Mouse (Mus musculus): Measurements from ENCODE around the gene Aloxe3. TPM values are rescaled to one million over a fixed set of nuclear protein-coding genes. Genes with fewer than 3 reads are reported as not detected.

Aloxe3 gene
- polyA plus RNA-seq, 1 experiment from 2014 or later: 0.74 TPM

GRCm38 (mm10) chr11:69103531-69104435 lies 21.9 kb upstream of the Aloxe3 start:
- 92% methylated on average over 15 of the region's 15 CpGs for WGBS
- H3K9ac ChIP-seq (ENCODE audit: low read length): no peak overlapping the region
- no peak overlapping the region for H3K27ac ChIP-seq (ENCODE audit: low read depth, low read length)
- ATAC-seq (ENCODE audit: low FRiP score): no peak
- H3K4me3 ChIP-seq (ENCODE audit: low read depth, low read length): no peak overlapping the region
- H3K27me3 ChIP-seq (ENCODE audit: control insufficient read depth, insufficient read depth, low read length): no peaks in the 10 kb centered on the region
- peak; percentile 77 for DNase-seq (ENCODE audit: low spot score, missing footprints)
- peaks cover 14% of the 10 kb centered on the region for H3K4me1 ChIP-seq (ENCODE audit: control insufficient read depth, insufficient read depth, low read length)
- H3K4me2 ChIP-seq: no peak overlapping the region
- H3K36me3 ChIP-seq (ENCODE audit: control insufficient read depth, insufficient read depth, low read length): peaks cover 14% of the 10 kb centered on the region
- H3K9me3 ChIP-seq (ENCODE audit: control insufficient read depth, low read length): no peaks in the 10 kb centered on the region

GRCm38 (mm10) chr11:69104487-69104886 lies 21.2 kb upstream of the Aloxe3 start:
- Histone ChIP-seq H3K27ac (ENCODE audit: low read depth, low read length) (no peak overlapping the region), H3K9me3 (ENCODE audit: control insufficient read depth, low read length) (no peaks in the 10 kb centered on the region), H3K36me3 (ENCODE audit: control insufficient read depth, insufficient read depth, low read length) (peaks cover 14% of the 10 kb centered on the region), H3K4me2 (no peak overlapping the region), H3K4me3 (ENCODE audit: low read depth, low read length) (no peak overlapping the region), H3K4me1 (ENCODE audit: control insufficient read depth, insufficient read depth, low read length) (peaks cover 9% of the 10 kb centered on the region), H3K9ac (ENCODE audit: low read length) (no peak overlapping the region), H3K27me3 (ENCODE audit: control insufficient read depth, insufficient read depth, low read length) (no peaks in the 10 kb centered on the region)
- 90% methylated on average over 14 of the region's 14 CpGs for WGBS
- DNase-seq (ENCODE audit: low spot score, missing footprints): no peak
- no peak for ATAC-seq (ENCODE audit: low FRiP score)

DNA sequence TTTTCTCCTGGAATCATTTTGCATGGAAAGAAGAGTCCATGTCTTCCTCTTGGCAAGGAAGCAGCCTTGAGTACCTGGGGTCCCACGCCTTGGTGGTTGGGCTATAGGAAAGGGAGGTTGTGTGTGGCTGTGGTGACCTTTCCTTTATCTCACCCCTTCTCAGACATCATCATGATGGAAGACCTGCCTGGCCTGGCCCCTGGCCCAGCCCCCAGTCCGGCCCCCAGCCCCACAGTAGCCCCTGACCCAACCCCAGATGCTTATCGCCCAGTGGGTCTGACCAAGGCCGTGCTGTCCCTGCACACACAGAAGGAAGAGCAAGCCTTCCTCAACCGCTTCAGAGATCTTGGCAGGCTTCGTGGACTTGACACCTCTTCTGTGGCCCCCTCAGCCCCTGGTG lies 20.5 kb upstream of the Aloxe3 start:
- Histone ChIP-seq H3K36me3 (ENCODE audit: control insufficient read depth, insufficient read depth, low read length) (peaks cover 14% of the 10 kb centered on the region), H3K9ac (ENCODE audit: low read length) (no peak overlapping the region)

GRCm38 (mm10) chr11:69105796-69106195 lies 19.9 kb upstream of the Aloxe3 start:
- H3K27ac ChIP-seq (ENCODE audit: low read depth, low read length): no peak overlapping the region
- H3K36me3 ChIP-seq (ENCODE audit: control insufficient read depth, insufficient read depth, low read length): peaks cover 14% of the 10 kb centered on the region
- no peak for ATAC-seq (ENCODE audit: low FRiP score)
- H3K9me3 ChIP-seq (ENCODE audit: control insufficient read depth, low read length): no peaks in the 10 kb centered on the region
- no peak overlapping the region for H3K9ac ChIP-seq (ENCODE audit: low read length)
- no peaks in the 10 kb centered on the region for H3K4me1 ChIP-seq (ENCODE audit: control insufficient read depth, insufficient read depth, low read length)
- H3K27me3 ChIP-seq (ENCODE audit: control insufficient read depth, insufficient read depth, low read length): no peaks in the 10 kb centered on the region
- 85% methylated on average over 2 of the region's 2 CpGs for WGBS
- no peak overlapping the region for H3K4me2 ChIP-seq
- H3K4me3 ChIP-seq (ENCODE audit: low read depth, low read length): no peak overlapping the region
- DNase-seq (ENCODE audit: low spot score, missing footprints): no peak

More for the DNA sequence above, 20.5 kb upstream of the Aloxe3 start:
- Histone ChIP-seq H3K4me2 (no peak overlapping the region), H3K4me3 (ENCODE audit: low read depth, low read length) (no peak overlapping the region), H3K27me3 (ENCODE audit: control insufficient read depth, insufficient read depth, low read length) (no peaks in the 10 kb centered on the region), H3K4me1 (ENCODE audit: control insufficient read depth, insufficient read depth, low read length) (peaks cover 3% of the 10 kb centered on the region; the same call in 1 of the 2 replicates), H3K9me3 (ENCODE audit: control insufficient read depth, low read length) (no peaks in the 10 kb centered on the region), H3K27ac (ENCODE audit: low read depth, low read length) (no peak overlapping the region)
- ATAC-seq (ENCODE audit: low FRiP score) (no peak), DNase-seq (ENCODE audit: low spot score, missing footprints) (no peak)
- 93% methylated on average over 6 of the region's 6 CpGs for WGBS

DNA sequence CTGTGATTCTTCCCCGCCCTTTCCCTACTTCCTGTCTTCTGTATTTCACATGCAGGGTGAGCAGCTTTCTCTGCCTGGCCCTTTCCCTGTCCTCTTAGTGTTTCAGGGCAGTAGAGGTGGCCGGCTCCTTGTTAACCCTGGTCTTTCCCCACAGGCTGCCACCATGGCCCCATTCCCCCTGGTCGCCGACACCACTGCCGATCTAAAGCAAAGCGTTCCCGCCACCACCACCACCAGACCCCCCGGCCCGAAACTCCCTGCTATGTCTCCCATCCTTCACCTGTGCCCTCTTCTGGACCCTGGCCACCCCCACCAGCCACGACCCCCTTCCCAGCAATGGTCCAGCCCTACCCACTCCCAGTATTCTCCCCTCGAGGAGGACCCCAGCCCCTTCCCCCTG lies 19.4 kb upstream of the Aloxe3 start:
- H3K27ac ChIP-seq (ENCODE audit: low read depth, low read length): no peak overlapping the region
- WGBS: 95% methylated on average over 11 of the region's 11 CpGs
- peaks cover under 1% of the 10 kb centered on the region; the same call in 1 of the 2 replicates for H3K4me1 ChIP-seq (ENCODE audit: control insufficient read depth, insufficient read depth, low read length)
- DNase-seq (ENCODE audit: low spot score, missing footprints): no peak
- H3K27me3 ChIP-seq (ENCODE audit: control insufficient read depth, insufficient read depth, low read length): no peaks in the 10 kb centered on the region
- no peak overlapping the region for H3K4me2 ChIP-seq
- no peak overlapping the region for H3K4me3 ChIP-seq (ENCODE audit: low read depth, low read length)
- no peaks in the 10 kb centered on the region for H3K9me3 ChIP-seq (ENCODE audit: control insufficient read depth, low read length)
- H3K9ac ChIP-seq (ENCODE audit: low read length): no peak overlapping the region
- peaks cover 14% of the 10 kb centered on the region for H3K36me3 ChIP-seq (ENCODE audit: control insufficient read depth, insufficient read depth, low read length)
- no peak for ATAC-seq (ENCODE audit: low FRiP score)

DNA sequence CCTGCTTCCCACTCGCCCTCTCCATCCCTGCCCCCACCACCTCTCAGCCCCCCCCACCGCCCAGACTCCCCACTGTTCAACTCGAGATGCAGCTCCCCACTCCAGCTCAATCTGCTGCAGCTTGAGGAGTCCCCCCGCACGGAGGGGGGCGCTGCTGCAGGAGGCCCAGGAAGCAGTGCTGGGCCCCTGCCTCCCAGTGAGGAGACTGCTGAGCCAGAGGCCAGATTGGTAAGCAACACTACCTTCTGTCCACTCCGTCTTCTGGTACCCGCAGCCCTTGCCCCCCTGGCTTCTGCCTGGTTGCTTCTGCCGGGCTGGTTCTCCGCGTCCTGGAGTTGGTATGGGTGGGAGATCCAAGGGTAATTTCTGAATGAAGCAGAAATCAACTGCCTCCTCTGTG lies 18.9 kb upstream of the Aloxe3 start:
- WGBS: 82% methylated on average over 11 of the region's 11 CpGs
- DNase-seq (ENCODE audit: low spot score, missing footprints) (no peak), ATAC-seq (ENCODE audit: low FRiP score) (no peak)
- no peak overlapping the region for H3K4me2 ChIP-seq
- H3K4me3 ChIP-seq (ENCODE audit: low read depth, low read length): no peak overlapping the region
- no peak overlapping the region for H3K9ac ChIP-seq (ENCODE audit: low read length)
- H3K36me3 ChIP-seq (ENCODE audit: control insufficient read depth, insufficient read depth, low read length): peaks cover 14% of the 10 kb centered on the region
- no peaks in the 10 kb centered on the region for H3K9me3 ChIP-seq (ENCODE audit: control insufficient read depth, low read length)
- H3K27ac ChIP-seq (ENCODE audit: low read depth, low read length): no peak overlapping the region
- H3K4me1 ChIP-seq (ENCODE audit: control insufficient read depth, insufficient read depth, low read length): peaks cover 6% of the 10 kb centered on the region
- no peaks in the 10 kb centered on the region for H3K27me3 ChIP-seq (ENCODE audit: control insufficient read depth, insufficient read depth, low read length)

DNA sequence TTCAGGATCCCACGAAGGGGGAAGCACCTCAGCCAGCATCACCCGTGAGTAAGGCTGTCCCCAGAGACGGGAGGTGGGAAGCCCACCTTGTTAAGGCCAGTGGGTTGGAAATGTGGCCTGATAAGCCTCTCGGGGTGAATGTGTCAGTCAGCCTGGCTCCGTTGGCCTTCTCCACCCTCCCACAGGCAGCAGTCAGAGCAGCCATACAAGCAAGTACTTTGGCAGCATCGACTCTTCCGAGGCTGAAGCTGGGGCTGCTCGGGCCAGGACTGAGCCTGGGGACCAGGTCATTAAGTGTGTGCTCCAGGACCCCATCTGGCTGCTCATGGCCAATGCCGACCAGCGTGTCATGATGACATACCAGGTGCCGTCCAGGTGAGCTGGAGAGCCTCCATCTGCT lies 18.0 kb upstream of the Aloxe3 start:
- peaks cover 14% of the 10 kb centered on the region for H3K36me3 ChIP-seq (ENCODE audit: control insufficient read depth, insufficient read depth, low read length)
- H3K9ac ChIP-seq (ENCODE audit: low read length): no peak overlapping the region
- ATAC-seq (ENCODE audit: low FRiP score) (no peak), DNase-seq (ENCODE audit: low spot score, missing footprints) (no peak)
- no peak overlapping the region for H3K4me3 ChIP-seq (ENCODE audit: low read depth, low read length)
- 93% methylated on average over 11 of the region's 11 CpGs for WGBS
- no peak overlapping the region for H3K27ac ChIP-seq (ENCODE audit: low read depth, low read length)
- no peak overlapping the region for H3K4me2 ChIP-seq
- H3K9me3 ChIP-seq (ENCODE audit: control insufficient read depth, low read length): no peaks in the 10 kb centered on the region
- no peaks in the 10 kb centered on the region for H3K27me3 ChIP-seq (ENCODE audit: control insufficient read depth, insufficient read depth, low read length)
- peaks cover 6% of the 10 kb centered on the region for H3K4me1 ChIP-seq (ENCODE audit: control insufficient read depth, insufficient read depth, low read length)

DNA sequence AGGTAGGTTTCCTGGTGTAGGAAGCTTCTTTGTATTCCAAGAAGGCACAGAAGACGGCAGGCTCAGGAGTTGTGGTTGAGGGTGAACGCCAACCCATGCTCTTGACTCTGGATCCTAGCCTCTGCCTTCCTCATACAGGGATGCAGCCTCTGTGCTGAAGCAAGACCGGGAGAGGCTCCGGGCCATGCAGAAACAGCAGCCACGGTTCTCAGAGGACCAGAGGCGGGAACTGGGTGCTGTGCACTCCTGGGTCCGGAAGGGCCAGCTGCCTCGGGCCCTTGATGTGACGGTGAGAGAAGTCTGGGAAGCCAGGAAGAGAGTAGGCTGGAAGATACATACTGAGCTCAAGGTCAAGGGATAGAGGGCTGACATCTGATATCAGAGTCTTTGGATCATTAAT lies 17.5 kb upstream of the Aloxe3 start:
- Histone ChIP-seq H3K27me3 (ENCODE audit: control insufficient read depth, insufficient read depth, low read length) (no peaks in the 10 kb centered on the region), H3K4me1 (ENCODE audit: control insufficient read depth, insufficient read depth, low read length) (peaks cover 6% of the 10 kb centered on the region), H3K9me3 (ENCODE audit: control insufficient read depth, low read length) (no peaks in the 10 kb centered on the region), H3K36me3 (ENCODE audit: control insufficient read depth, insufficient read depth, low read length) (peaks cover 14% of the 10 kb centered on the region), H3K27ac (ENCODE audit: low read depth, low read length) (no peak overlapping the region), H3K4me3 (ENCODE audit: low read depth, low read length) (no peak overlapping the region), H3K9ac (ENCODE audit: low read length) (no peak overlapping the region), H3K4me2 (no peak overlapping the region)
- ATAC-seq (ENCODE audit: low FRiP score): no peak
- WGBS: 87% methylated on average over 9 of the region's 9 CpGs
- DNase-seq (ENCODE audit: low spot score, missing footprints): no peak

GRCm38 (mm10) chr11:69109032-69109900 lies 16.4 kb upstream of the Aloxe3 start:
- ATAC-seq (ENCODE audit: low FRiP score): no peak
- no peak overlapping the region for H3K4me2 ChIP-seq
- peaks cover 12% of the 10 kb centered on the region for H3K36me3 ChIP-seq (ENCODE audit: control insufficient read depth, insufficient read depth, low read length)
- H3K4me3 ChIP-seq (ENCODE audit: low read depth, low read length): no peak overlapping the region
- H3K4me1 ChIP-seq (ENCODE audit: control insufficient read depth, insufficient read depth, low read length): peaks cover 6% of the 10 kb centered on the region
- no peaks in the 10 kb centered on the region for H3K27me3 ChIP-seq (ENCODE audit: control insufficient read depth, insufficient read depth, low read length)
- no peaks in the 10 kb centered on the region for H3K9me3 ChIP-seq (ENCODE audit: control insufficient read depth, low read length)
- no peak overlapping the region for H3K27ac ChIP-seq (ENCODE audit: low read depth, low read length)
- 83% methylated on average over 13 of the region's 13 CpGs for WGBS
- no peak for DNase-seq (ENCODE audit: low spot score, missing footprints)
- no peak overlapping the region for H3K9ac ChIP-seq (ENCODE audit: low read length)
